Mouse (Mus musculus) ES-E14 (cell line): ENCODE data around the gene Mapk1.

Experiments
- CHD2 ChIP-seq: IDR thresholded peaks from 2 replicates; pipeline ENCODE4 v1.6.1; 2014; ENCODE audit warnings: mild to moderate bottlenecking, low read depth, low read length, inconsistent platforms
- HCFC1 ChIP-seq: IDR thresholded peaks from 2 replicates; pipeline ENCODE4 v1.6.1; 2012; ENCODE audit warnings: low read length, inconsistent platforms, borderline replicate concordance; ENCODE audit not compliant: insufficient read depth
- ZC3H11A ChIP-seq: IDR thresholded peaks from 2 replicates; pipeline ENCODE4 v1.6.1; 2012; ENCODE audit warnings: low read depth, mild to moderate bottlenecking, inconsistent platforms, low read length, borderline replicate concordance
- ZNF384 ChIP-seq: IDR thresholded peaks from 2 replicates; pipeline ENCODE4 v1.6.1; 2012; ENCODE audit warnings: low read depth, low read length, inconsistent platforms

DNA sequence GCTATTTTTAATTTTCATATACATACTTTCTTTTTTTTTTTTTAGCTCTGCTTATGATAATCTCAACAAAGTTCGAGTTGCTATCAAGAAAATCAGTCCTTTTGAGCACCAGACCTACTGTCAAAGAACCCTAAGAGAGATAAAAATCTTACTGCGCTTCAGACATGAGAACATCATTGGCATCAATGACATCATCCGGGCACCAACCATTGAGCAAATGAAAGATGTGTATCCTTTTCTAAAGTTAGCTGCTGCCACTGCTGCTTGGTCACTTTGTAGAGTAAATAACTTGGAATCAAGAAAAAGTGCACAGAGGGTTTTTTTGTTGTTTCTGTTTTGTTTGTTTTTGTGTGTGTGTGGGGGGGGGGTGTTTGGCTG is 32.7 kb downstream of the Mapk1 start:
- TF ChIP-seq CHD2 (no peak), ZC3H11A (no peak), HCFC1 (no peak), ZNF384 (no peak)
